Mouse (Mus musculus): ENCODE data around the gene Uhrf2. TPM values are rescaled to one million over a fixed set of nuclear protein-coding genes. Genes with fewer than 3 reads are reported as not detected.

The Uhrf2 gene
- polyA plus RNA-seq (2015; fragmentation: Nextera tagmentation; extraction: Ambion mirVana), result 45.0 and 45.4 TPM in 2 replicates

DNA sequence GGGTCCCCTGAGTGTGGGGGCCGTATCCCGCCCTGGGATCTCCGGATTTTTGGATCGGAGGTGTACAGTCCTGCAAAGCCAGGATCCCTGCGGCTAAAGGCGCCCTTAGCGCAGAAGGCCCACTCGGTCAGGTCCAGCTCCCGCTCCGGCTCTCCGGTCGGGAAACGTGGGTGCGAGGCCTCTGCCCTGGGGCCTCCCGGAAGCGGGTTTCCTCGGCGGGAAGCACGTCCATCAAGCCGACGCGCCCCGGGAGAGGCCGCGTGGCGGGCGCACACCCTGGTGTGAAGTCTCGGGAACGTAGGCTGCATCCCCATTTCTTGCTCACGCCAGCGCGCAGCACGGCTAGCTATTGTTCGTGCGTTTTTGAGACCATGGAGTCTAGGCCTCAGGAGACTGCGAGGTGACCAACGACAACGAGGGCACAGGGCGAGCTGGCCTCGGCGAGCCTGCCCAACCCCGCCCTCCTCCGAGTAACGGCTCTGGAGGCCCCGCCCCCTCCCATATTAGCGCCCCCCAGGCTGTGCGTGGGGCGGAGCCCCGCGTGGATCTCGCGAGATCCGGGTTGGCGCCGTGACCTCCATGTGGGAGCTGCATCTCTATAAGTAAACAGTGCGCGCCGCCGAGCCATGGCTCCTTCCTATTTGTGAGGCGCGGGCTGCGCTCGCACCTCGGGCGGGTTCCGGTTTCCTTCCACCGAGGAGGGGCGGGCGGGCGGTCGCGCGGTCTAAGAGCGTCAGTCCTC lies at the start of gene Uhrf2:
TSS of gene Uhrf2 (plus strand) at position 620 of the 742 bp plus-strand sequence.
- ATAC-seq (ENCODE audit: extremely low read depth, insufficient number of reproducible peaks, low FRiP score, low TSS enrichment), result peak; percentile 97
- Histone ChIP-seq H3K36me3 (peaks cover 3% of the 10 kb centered on the region; the same call in 1 of the 2 replicates), H3K27me3 (replicated peaks) (no peaks in the 10 kb centered on the region), H3K4me1 (peaks cover 37% of the 10 kb centered on the region), H3K9me3 (no peaks in the 10 kb centered on the region), H3K4me3 (peak within 1 kb of the TSS; percentile 100), H3K27ac (replicated peaks) (peak within 1 kb of the TSS; percentile 95), H3K4me2 (peak within 1 kb of the TSS; percentile 83), H3K9ac (peak within 1 kb of the TSS; percentile 100)
- WGBS, result 2% methylated on average over 74 of the region's 74 CpGs

DNA sequence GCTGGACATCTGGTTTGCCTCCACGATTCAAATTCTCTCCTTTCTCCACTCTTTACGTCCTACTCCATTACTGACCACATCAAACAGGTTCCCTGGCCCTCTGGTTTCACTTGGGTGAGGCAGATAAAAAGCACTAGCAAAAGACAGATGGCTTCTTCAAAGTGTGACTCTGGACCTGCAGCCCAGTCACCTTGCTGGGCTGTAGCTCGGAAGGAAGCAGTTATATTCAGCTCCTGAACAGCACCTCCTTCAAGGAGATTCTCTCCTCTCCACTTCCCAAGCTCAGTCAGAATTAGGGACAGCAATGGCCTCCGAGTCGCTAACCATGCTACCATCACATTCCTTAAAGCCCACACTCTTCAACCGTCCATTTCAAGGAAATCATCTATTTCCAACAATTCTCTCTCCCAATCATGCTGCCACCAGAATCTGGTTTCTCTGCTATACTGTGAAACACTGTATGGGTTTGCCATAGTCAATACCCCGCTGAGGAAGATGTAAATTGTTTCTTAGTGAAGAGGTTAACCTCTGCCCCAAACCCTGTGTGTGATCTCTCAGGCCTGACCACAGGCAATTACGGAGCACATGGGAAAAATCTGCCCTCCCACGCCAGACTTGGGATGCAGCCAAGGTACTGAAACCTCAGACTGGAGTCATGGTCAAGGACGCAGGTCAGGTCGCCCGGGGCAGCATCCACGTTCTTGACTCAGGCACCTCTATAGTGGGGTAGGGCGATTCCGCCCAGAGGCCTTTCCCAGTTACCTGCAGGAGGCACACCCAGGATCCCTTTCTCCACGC lies 45.9 kb upstream of the Uhrf2 start:
- Histone ChIP-seq H3K9me3 (no peaks in the 10 kb centered on the region), H3K9ac (no peak overlapping the region), H3K27me3 (replicated peaks) (no peaks in the 10 kb centered on the region), H3K4me2 (no peak overlapping the region), H3K4me1 (peaks cover 7% of the 10 kb centered on the region; the same call in 1 of the 2 replicates), H3K4me3 (no peak overlapping the region), H3K27ac (replicated peaks) (no peak overlapping the region), H3K36me3 (no peaks in the 10 kb centered on the region)
- no peak for ATAC-seq (ENCODE audit: extremely low read depth, insufficient number of reproducible peaks, low FRiP score, low TSS enrichment)
- 69% methylated on average over 16 of the region's 16 CpGs for WGBS

DNA sequence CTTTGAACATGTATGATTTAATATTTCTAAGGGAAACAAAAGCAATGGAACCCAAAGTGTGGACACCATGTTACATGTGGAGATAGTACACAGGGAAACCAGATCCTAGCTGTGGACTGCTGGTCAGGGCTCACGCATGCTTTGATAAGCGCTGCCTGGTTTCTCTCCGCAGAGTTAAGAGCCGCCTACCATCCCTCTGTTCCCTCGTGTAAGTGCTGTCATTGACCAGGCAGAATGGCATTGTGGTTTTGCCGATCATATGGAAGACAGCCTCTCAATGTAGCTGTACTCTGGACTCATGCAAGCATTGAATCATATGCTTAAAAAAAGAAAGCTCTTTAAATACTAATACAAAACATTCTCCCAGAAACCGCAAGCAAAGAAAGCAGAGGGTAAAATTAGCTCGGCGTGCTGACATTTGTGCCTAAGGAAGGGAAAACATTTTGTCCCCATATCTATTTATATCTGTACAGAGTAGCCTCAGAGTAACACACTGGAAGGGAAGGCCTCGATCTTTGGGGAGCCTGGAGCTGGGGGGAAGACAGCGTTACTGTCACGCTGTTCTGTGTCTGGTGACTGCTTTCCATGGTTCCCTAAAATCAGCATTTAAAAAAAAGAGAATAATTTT lies 43.7 kb upstream of the Uhrf2 start:
- Histone ChIP-seq H3K27me3 (replicated peaks) (no peaks in the 10 kb centered on the region), H3K9me3 (no peaks in the 10 kb centered on the region), H3K36me3 (no peaks in the 10 kb centered on the region), H3K4me1 (peaks cover 7% of the 10 kb centered on the region; the same call in 1 of the 2 replicates), H3K4me2 (peak overlapping the region; percentile 44), H3K27ac (replicated peaks) (peak overlapping the region; percentile 48; the same call in 1 of the 2 replicates), H3K4me3 (no peak overlapping the region), H3K9ac (0 out of 2 replicates have a peak overlapping the region, but pooled peaks have one; percentile 25)
- WGBS, result 51% methylated on average over 12 of the region's 12 CpGs
- no peak for ATAC-seq (ENCODE audit: extremely low read depth, insufficient number of reproducible peaks, low FRiP score, low TSS enrichment)

DNA sequence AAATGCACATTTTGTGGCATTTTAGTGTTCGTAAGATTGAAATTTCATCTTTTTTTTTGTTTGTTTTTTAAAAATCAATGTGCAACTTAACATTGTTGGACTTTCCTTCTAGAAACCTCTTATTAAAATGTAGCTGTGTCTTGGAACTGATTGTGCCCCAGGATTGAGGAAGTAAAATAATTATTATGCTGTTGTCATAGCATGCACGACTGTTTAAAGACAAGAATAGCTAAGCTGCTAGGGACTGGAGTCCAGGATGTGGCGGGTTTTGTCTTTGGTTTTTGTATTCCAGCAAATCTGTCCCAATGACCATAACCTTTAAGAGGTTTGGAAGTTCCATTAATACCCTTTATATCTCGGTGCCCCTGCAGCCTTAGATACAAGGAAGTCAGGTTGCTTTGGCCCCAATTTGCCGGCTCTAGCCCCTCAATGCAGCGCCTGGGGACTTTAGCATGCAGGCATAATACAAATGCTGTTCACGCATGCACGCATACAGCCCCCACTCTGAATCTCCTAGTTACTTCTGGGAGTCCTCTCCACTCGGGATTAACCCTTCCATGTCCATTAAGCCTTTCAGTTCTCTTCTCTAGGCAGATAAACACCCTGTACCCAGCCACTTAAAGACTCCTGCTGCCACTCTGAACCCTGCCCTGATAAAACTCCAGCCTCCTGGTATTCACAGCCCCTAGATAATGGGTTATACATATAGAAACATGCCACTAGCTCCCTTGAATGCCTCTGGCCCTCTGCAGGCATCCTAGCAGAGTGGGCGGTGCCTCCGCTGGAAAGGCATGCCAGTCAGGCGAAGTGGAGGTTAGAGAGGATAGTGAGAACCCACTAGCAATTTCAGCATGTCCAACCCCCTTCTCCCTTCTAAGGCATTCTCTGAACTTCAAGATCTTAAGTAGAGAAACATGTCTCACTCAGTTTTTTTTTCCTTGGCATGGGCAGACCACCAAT lies 29.6 kb upstream of the Uhrf2 start:
- Histone ChIP-seq H3K27ac (replicated peaks) (no peak overlapping the region), H3K27me3 (replicated peaks) (no peaks in the 10 kb centered on the region), H3K4me2 (no peak overlapping the region), H3K36me3 (no peaks in the 10 kb centered on the region), H3K9me3 (no peaks in the 10 kb centered on the region), H3K9ac (no peak overlapping the region), H3K4me1 (peaks cover 6% of the 10 kb centered on the region; the same call in 1 of the 2 replicates), H3K4me3 (no peak overlapping the region)
- WGBS, result 61% methylated on average over 12 of the region's 12 CpGs
- no peak for ATAC-seq (ENCODE audit: extremely low read depth, insufficient number of reproducible peaks, low FRiP score, low TSS enrichment)

DNA sequence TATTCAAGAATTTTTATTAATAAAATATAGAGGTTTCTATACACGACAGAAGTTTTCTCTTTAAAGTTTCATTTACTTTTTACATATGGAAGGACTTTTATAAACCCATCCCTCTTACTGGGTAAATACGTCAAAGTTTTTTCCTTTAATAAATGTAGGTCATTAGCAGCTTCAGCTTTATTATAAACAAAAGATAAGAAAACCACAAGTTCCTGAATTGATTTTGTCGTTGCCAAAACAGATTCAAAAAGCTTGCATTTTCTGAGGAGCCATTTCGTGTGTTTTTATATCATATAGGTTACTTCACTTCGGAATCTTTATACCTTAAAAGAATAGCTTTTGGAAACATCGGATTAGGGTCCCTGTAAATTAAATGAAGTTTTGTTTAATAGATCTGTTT lies 28.8 kb upstream of the Uhrf2 start:
- Histone ChIP-seq H3K27ac (replicated peaks) (no peak overlapping the region), H3K27me3 (replicated peaks) (no peaks in the 10 kb centered on the region), H3K4me2 (no peak overlapping the region), H3K9me3 (no peaks in the 10 kb centered on the region), H3K36me3 (no peaks in the 10 kb centered on the region), H3K4me3 (no peak overlapping the region), H3K9ac (no peak overlapping the region), H3K4me1 (peaks cover 6% of the 10 kb centered on the region; the same call in 1 of the 2 replicates)
- 70% methylated on average over 6 of the region's 6 CpGs for WGBS
- no peak for ATAC-seq (ENCODE audit: extremely low read depth, insufficient number of reproducible peaks, low FRiP score, low TSS enrichment)

DNA sequence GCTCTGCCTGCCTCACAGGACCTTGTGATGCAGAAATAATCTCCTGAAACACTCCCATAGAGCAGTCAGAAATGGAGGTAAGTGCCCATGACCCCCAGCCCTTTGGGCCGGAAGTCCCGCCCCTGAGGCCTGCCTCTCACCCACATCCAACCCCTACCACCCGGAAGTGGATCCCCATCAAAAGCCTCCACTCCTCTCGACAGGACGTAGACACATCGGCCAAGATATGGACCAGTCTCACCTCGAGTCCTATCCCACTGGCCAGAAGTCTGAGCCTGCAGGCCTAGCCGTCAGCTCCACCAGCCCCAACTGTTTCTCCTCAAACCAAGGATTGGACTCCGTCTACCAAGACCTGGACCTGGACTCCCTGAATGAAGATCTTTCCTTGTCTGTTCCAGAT lies 26.7 kb upstream of the Uhrf2 start, which contains the start of gene Trpd52l3:
TSS of gene Trpd52l3 (plus strand) at position 170 of the 400 bp plus-strand sequence.
- Histone ChIP-seq H3K36me3 (no peaks in the 10 kb centered on the region), H3K4me2 (no peak within 1 kb of the TSS), H3K4me3 (no peak within 1 kb of the TSS), H3K9ac (no peak within 1 kb of the TSS), H3K9me3 (no peaks in the 10 kb centered on the region), H3K27me3 (replicated peaks) (no peaks in the 10 kb centered on the region), H3K4me1 (peaks cover 6% of the 10 kb centered on the region; the same call in 1 of the 2 replicates), H3K27ac (replicated peaks) (no peak within 1 kb of the TSS)
- WGBS, result 80% methylated on average over 9 of the region's 9 CpGs
- ATAC-seq (ENCODE audit: extremely low read depth, insufficient number of reproducible peaks, low FRiP score, low TSS enrichment), result no peak

DNA sequence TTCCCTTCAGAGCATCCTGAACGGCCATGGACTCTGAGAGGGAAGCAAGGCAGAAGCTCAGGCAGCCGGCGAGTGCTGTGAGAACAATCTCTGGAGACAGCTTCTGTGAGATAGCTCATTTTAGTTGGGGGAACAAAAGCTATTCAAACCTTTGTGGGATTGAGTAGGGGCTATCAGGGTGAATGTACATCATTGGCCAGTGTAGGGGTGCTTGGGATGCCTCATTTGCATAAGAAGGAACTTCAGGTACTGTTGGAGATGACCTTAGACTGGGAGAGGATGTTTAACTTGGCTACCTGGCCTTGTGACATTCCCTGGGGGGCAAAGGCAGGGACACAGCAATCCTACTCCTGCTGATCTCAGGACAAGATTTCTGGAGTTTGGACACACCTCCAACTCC lies 23.9 kb upstream of the Uhrf2 start:
- H3K9ac ChIP-seq, result no peak overlapping the region
- WGBS, result 51% methylated on average over 3 of the region's 3 CpGs
- no peak for ATAC-seq (ENCODE audit: extremely low read depth, insufficient number of reproducible peaks, low FRiP score, low TSS enrichment)

DNA sequence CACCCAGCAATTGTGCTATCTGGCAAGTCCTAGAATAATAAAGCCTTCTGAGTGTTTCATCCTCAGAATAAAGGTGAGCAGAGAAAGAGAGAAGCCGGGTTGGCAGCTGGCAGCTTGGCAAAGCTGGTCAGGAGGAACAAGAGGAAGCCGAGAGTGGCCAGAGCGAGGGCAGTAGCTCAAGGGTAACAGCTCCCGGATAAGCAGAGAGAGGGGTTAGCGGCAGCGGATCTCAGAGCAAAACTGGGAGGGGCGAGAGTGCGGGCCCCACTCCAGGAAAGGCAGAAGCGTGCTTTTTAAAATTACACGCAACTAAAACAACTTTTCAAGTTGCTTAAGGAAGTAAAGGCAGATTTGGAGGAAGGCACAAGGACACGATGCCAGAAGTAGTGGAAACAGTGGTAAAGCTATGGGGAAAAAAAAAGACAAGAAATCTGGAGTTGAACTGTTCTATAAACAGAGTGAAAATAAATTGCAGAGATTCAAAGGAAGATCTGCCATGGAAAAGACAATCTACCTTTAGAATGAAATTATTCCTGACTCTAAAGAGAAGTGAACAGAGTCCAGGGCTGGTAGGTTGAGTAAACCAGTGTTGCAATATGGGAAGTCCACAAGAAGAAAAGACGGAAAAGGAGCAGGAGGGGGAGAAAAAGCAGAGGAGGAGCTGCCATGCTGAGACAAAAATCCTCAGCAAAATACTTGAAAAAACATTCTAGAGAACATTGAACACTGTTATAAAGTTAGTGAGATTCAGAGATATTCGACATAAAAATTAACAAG lies 19.6 kb upstream of the Uhrf2 start:
- Histone ChIP-seq H3K4me3 (no peak overlapping the region), H3K4me2 (peak overlapping the region; percentile 9; the same call in 1 of the 2 replicates), H3K4me1 (0 out of 2 replicates have a peak, but pooled peaks cover 2% of the 10 kb centered on the region), H3K27ac (replicated peaks) (no peak overlapping the region), H3K27me3 (replicated peaks) (no peaks in the 10 kb centered on the region), H3K9ac (no peak overlapping the region), H3K9me3 (no peaks in the 10 kb centered on the region), H3K36me3 (no peaks in the 10 kb centered on the region)
- WGBS, result 51% methylated on average over 13 of the region's 13 CpGs
- no peak for ATAC-seq (ENCODE audit: extremely low read depth, insufficient number of reproducible peaks, low FRiP score, low TSS enrichment)

More for the DNA sequence above, 23.9 kb upstream of the Uhrf2 start:
- 0 out of 2 replicates have a peak, but pooled peaks cover 2% of the 10 kb centered on the region for H3K4me1 ChIP-seq
- H3K4me3 ChIP-seq, result no peak overlapping the region
- H3K36me3 ChIP-seq, result no peaks in the 10 kb centered on the region
- H3K27me3 ChIP-seq (replicated peaks), result no peaks in the 10 kb centered on the region
- H3K9me3 ChIP-seq, result no peaks in the 10 kb centered on the region
- no peak overlapping the region for H3K27ac ChIP-seq (replicated peaks)
- no peak overlapping the region for H3K4me2 ChIP-seq

DNA sequence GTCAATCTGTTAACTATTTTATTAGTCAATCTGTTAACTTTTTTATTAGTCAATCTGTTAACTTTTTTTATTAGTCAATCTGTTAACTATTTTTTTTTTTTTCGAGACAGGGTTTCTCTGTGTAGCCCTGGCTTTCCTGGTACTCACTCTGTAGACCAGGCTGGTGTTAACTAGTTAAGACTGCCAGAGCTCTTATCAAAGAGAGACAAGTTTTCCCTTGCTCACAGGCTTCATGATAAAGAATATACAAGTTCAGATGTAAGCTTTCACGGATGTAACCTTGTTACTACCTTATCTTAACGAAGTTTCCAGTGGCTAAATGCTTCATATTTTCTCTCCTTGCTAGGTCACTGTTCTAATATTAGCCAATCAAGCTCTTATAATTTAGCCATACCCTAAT lies 16.0 kb upstream of the Uhrf2 start:
- no peak overlapping the region for H3K9ac ChIP-seq

DNA sequence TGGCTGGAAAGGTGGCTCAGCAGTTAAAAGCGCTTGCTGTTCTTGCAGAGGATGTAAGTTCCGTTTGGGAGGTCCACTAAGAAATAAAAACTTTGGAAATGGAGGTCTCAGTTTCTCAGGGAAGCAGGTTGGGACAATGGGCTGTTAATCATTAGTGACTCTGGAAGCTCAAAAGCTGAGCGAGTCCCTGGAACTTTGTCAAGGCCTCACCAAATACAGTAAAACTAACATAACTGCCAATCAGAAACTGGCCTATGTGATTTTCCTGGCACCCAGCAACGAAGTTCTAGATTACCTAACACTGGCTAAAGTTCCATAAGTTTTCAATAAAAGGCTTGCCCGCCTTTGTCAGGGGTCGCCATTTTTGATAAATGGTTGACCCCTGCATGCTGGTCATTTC lies 14.2 kb upstream of the Uhrf2 start:
- 67% methylated on average over 6 of the region's 6 CpGs for WGBS
- no peak overlapping the region for H3K4me3 ChIP-seq
- no peak for ATAC-seq (ENCODE audit: extremely low read depth, insufficient number of reproducible peaks, low FRiP score, low TSS enrichment)

More for the DNA sequence above, 16.0 kb upstream of the Uhrf2 start:
- Histone ChIP-seq H3K27ac (replicated peaks) (no peak overlapping the region), H3K4me3 (no peak overlapping the region), H3K9me3 (no peaks in the 10 kb centered on the region), H3K4me2 (no peak overlapping the region), H3K27me3 (replicated peaks) (no peaks in the 10 kb centered on the region), H3K4me1 (0 out of 2 replicates have a peak, but pooled peaks cover 2% of the 10 kb centered on the region), H3K36me3 (no peaks in the 10 kb centered on the region)
- WGBS, result 46% methylated on average over 3 of the region's 3 CpGs
- no peak for ATAC-seq (ENCODE audit: extremely low read depth, insufficient number of reproducible peaks, low FRiP score, low TSS enrichment)

More for the DNA sequence above, 14.2 kb upstream of the Uhrf2 start:
- Histone ChIP-seq H3K4me1 (no peaks in the 10 kb centered on the region), H3K9me3 (no peaks in the 10 kb centered on the region), H3K27me3 (replicated peaks) (no peaks in the 10 kb centered on the region), H3K9ac (no peak overlapping the region), H3K27ac (replicated peaks) (no peak overlapping the region), H3K4me2 (no peak overlapping the region), H3K36me3 (no peaks in the 10 kb centered on the region)
